Comparison of ENCODE assay signal across 25 mouse cellular contexts in the genomic region with DNA sequence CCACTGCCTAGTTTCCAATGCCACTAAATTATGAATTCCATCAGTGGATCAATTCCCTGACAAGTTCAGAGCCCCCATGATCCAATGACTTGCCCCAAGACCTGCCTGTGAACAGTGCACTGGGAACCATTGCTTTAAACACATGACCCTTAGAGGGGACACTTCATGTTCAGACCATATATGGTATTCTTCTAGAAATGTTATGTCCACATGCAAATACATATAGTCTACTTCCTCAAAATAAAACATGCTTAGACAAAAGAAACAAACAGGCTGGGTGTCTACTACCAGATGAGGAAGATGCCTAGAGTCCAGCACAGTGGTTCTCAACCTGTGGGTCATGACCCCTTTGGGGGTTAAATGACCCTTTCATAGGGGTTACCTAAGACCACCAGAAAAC. TPM values are rescaled to one million over a fixed set of nuclear protein-coding genes. Genes with fewer than 3 reads are reported as not detected.
DNase-seq lines count a peak whose midpoint lies in the region; ATAC-seq and TF ChIP-seq lines count a peak whose summit lies in the region.
"Had no signal": no experiment of that assay in that cellular context is flagged by ENCODE, and none has a peak within 500 bp of the region (broad histone marks: within the 10 kb centered on the region; RNA-seq: fewer than 3 reads in every experiment).

No protein-coding gene starts in this region.

- peak; percentile 59 for ATAC-seq in granulocyte monocyte progenitor cell, adult 5-6 weeks (replicated peaks; ENCODE audit: poor library complexity, severe bottlenecking)
- ATAC-seq in monocyte, adult 5-6 weeks (replicated peaks; ENCODE audit: insufficient number of reproducible peaks, low FRiP score, low TSS enrichment, poor library complexity, severe bottlenecking) = peak; percentile 65
- ATAC-seq: forebrain, embryonic 15.5 days; hindbrain, postnatal 0 days; inflammation-experienced regulatory T-cells, adult 6 months; Patski had no signal

- intact Hi-C loops in gastrocnemius, adult 2 months (cut with DNase I) = no loop called here

- H3K27ac ChIP-seq in gastrocnemius, adult 2 months = no peak overlapping the region
- H3K27ac ChIP-seq: embryonic facial prominence, embryonic 12.5 days; embryonic facial prominence, embryonic 15.5 days; forebrain, embryonic 15.5 days; hindbrain, embryonic 14.5 days; hindbrain, postnatal 0 days had no signal

- DNase-seq in A20 (ENCODE audit: low read depth, low spot score) = peak; percentile 41
- no peak for DNase-seq in layer of hippocampus, adult 9-11 months
- DNase-seq in gastrocnemius, adult 2 months = no peak
- no peak for DNase-seq in urinary bladder, postnatal 14 days (ENCODE audit: low spot score)
- DNase-seq: adrenal gland, postnatal 10 days; adrenal gland, postnatal 36 days; B cell, adult 2 months; cerebellum, adult 11 months; cerebellum, adult 2 months; cerebellum, adult 9-11 months; cerebellum, postnatal 25 days; gastrocnemius, postnatal 10 days; gastrocnemius, postnatal 36 days; heart, adult 11 months; heart, postnatal 4 days had no signal

- no peak overlapping the region for H3K4me3 ChIP-seq in gastrocnemius, adult 2 months
- H3K4me3 ChIP-seq: embryonic facial prominence, embryonic 12.5 days; embryonic facial prominence, embryonic 15.5 days; forebrain, embryonic 15.5 days had no signal

- TF ChIP-seq CTCF in gastrocnemius, adult 2 months (IDR thresholded peaks at IDR 0.05) = no peak

RNA-seq across cellular contexts. Expression of gene Parp12, which starts 41.7 kb away (rescaled TPM):
- total RNA-seq in granulocyte monocyte progenitor cell, adult 5-6 weeks (2014; fragmentation: Nextera tagmentation) = 1.6 and 6.7 TPM in 2 replicates
- 4.3 and 4.5 TPM in 2 replicates for total RNA-seq in granulocyte monocyte progenitor cell, adult 5-6 weeks (2017)
- 12.7 to 20.5 TPM (median 14.9 TPM) in 3 replicates for total RNA-seq in monocyte, adult 5-6 weeks (2017)
- total RNA-seq in gastrocnemius, adult 2 months (2021) = 1 to 10 TPM; 3.6 to 4.0 TPM
- total RNA-seq: G1E had no signal
